Mouse (Mus musculus) E14TG2a.4 (cell line): ENCODE measurements at regions not wholly inside any gene's neighbourhood (a gene's known extent, or its start where the extent isn't known, plus 50 kb on each side); places are given as distances from the start of the nearest gene placed in this dataset.

Experiments used
- CTCF ChIP-seq: conservative IDR thresholded peaks from 2 replicates; pipeline ENCODE4 v1.5.1; 2014; ENCODE audit warnings: low read length
- NANOG ChIP-seq: IDR thresholded peaks from 2 replicates; pipeline ENCODE4 v1.6.1; 2014; ENCODE audit warnings: borderline replicate concordance, low read length, mixed read lengths

DNA sequence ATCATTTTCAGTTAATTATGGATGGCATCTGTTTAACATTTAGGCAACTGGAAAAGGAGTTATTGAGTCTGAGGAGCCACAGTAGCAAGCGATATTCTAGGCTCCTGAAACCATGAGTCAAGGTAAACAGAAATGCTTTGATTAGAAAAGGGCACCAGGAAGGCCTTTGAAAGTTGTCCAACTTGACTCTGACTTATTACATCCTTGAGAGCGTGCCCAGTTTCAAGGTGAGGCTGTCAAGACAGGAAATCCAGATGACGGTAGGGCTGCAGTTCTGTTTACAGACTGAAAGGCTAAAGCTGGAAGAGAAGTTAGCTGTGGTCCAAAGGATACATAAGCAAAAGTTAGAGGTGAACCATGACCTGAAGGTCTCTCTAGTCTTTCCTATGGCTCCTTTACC is 176.7 kb upstream of the Krr1 start:
- TF ChIP-seq NANOG (no peak), CTCF (no peak)
